Mouse (Mus musculus): ENCODE measurements around the gene Kcnq5. TPM values are rescaled to one million over a fixed set of nuclear protein-coding genes. Genes with fewer than 3 reads are reported as not detected.
"Not testable (repeated sequence)": the region's sequence is repeated elsewhere in the genome, so short reads cannot be mapped to it uniquely, and the experiment has no call there.

Kcnq5 gene
- polyA plus RNA-seq, 1 experiment from 2014 or later = 1.9 TPM

- Histone ChIP-seq H3K9ac (no peak overlapping the region), H3K9me3 (no peaks in the 10 kb centered on the region), H3K4me1 (no peaks in the 10 kb centered on the region), H3K4me3 (no peak overlapping the region), H3K4me2 (no peak overlapping the region), H3K27me3 (replicated peaks) (no peaks in the 10 kb centered on the region), H3K27ac (no peak overlapping the region), H3K36me3 (replicated peaks) (no peaks in the 10 kb centered on the region)
- WGBS = 27% methylated on average over 10 of the region's 10 CpGs
- no peak for ATAC-seq (replicated peaks)
These were observed 141.6 kb downstream of the Kcnq5 start for GRCm38 (mm10) chr1:21820066-21820630.

GRCm38 (mm10) chr1:21805064-21805463 lies 156.7 kb downstream of the Kcnq5 start:
- H3K27ac ChIP-seq = no peak overlapping the region
- WGBS = 75% methylated on average over 2 of the region's 2 CpGs

GRCm38 (mm10) chr1:21804477-21804866 lies 157.3 kb downstream of the Kcnq5 start:
- 69% methylated on average over 2 of the region's 2 CpGs for WGBS
- Histone ChIP-seq H3K9me3 (no peaks in the 10 kb centered on the region), H3K36me3 (replicated peaks) (no peaks in the 10 kb centered on the region), H3K27me3 (replicated peaks) (no peaks in the 10 kb centered on the region), H3K4me1 (no peaks in the 10 kb centered on the region), H3K27ac (no peak overlapping the region), H3K4me3 (no peak overlapping the region), H3K4me2 (no peak overlapping the region), H3K9ac (no peak overlapping the region)
- ATAC-seq (replicated peaks) = no peak

More at GRCm38 (mm10) chr1:21805064-21805463, 156.7 kb downstream of the Kcnq5 start:
- no peak overlapping the region for H3K4me3 ChIP-seq
- no peaks in the 10 kb centered on the region for H3K27me3 ChIP-seq (replicated peaks)
- H3K4me1 ChIP-seq = no peaks in the 10 kb centered on the region
- no peak overlapping the region for H3K4me2 ChIP-seq
- H3K36me3 ChIP-seq (replicated peaks) = no peaks in the 10 kb centered on the region
- peak; percentile 66; the same call in 1 of the 2 replicates for ATAC-seq (replicated peaks)
- H3K9me3 ChIP-seq = no peaks in the 10 kb centered on the region
- no peak overlapping the region for H3K9ac ChIP-seq

- no peak for ATAC-seq (replicated peaks)
- Histone ChIP-seq H3K27ac (no peak overlapping the region), H3K4me3 (no peak overlapping the region), H3K27me3 (replicated peaks) (no peaks in the 10 kb centered on the region), H3K9ac (no peak overlapping the region), H3K4me2 (no peak overlapping the region), H3K9me3 (no peaks in the 10 kb centered on the region), H3K4me1 (no peaks in the 10 kb centered on the region), H3K36me3 (replicated peaks) (no peaks in the 10 kb centered on the region)
- WGBS = 81% methylated on average over 5 of the region's 5 CpGs
These were observed 157.8 kb downstream of the Kcnq5 start for GRCm38 (mm10) chr1:21803751-21804476.

GRCm38 (mm10) chr1:21780746-21781145 lies 181.0 kb downstream of the Kcnq5 start:
- Histone ChIP-seq H3K9ac (no peak overlapping the region), H3K27me3 (replicated peaks) (no peaks in the 10 kb centered on the region), H3K27ac (no peak overlapping the region), H3K36me3 (replicated peaks) (no peaks in the 10 kb centered on the region), H3K4me2 (no peak overlapping the region), H3K4me3 (no peak overlapping the region), H3K4me1 (no peaks in the 10 kb centered on the region), H3K9me3 (no peaks in the 10 kb centered on the region)
- no peak for ATAC-seq (replicated peaks)
- WGBS = 84% methylated on average over 5 of the region's 5 CpGs

GRCm38 (mm10) chr1:21777560-21777959 lies 184.2 kb downstream of the Kcnq5 start:
- Histone ChIP-seq H3K9me3 (no peaks in the 10 kb centered on the region), H3K4me1 (no peaks in the 10 kb centered on the region), H3K36me3 (replicated peaks) (no peaks in the 10 kb centered on the region), H3K27me3 (replicated peaks) (no peaks in the 10 kb centered on the region), H3K4me3 (no peak overlapping the region), H3K4me2 (no peak overlapping the region), H3K27ac (no peak overlapping the region), H3K9ac (no peak overlapping the region)
- 86% methylated on average over 5 of the region's 5 CpGs for WGBS
- no peak for ATAC-seq (replicated peaks)

GRCm38 (mm10) chr1:21773931-21774330 lies 187.8 kb downstream of the Kcnq5 start:
- Histone ChIP-seq H3K4me3 (no peak overlapping the region), H3K9ac (no peak overlapping the region), H3K9me3 (no peaks in the 10 kb centered on the region), H3K27me3 (replicated peaks) (no peaks in the 10 kb centered on the region), H3K36me3 (replicated peaks) (no peaks in the 10 kb centered on the region), H3K4me1 (no peaks in the 10 kb centered on the region), H3K4me2 (no peak overlapping the region), H3K27ac (no peak overlapping the region)
- 88% methylated on average over 5 of the region's 5 CpGs for WGBS
- ATAC-seq (replicated peaks) = no peak

GRCm38 (mm10) chr1:21770494-21770893 lies 191.2 kb downstream of the Kcnq5 start:
- no peak overlapping the region for H3K27ac ChIP-seq
- H3K9me3 ChIP-seq = no peaks in the 10 kb centered on the region
- no peaks in the 10 kb centered on the region for H3K36me3 ChIP-seq (replicated peaks)
- no peak overlapping the region for H3K4me2 ChIP-seq
- H3K9ac ChIP-seq = no peak overlapping the region
- WGBS = 81% methylated on average over 1 of the region's 1 CpGs
- H3K4me3 ChIP-seq = no peak overlapping the region
- H3K27me3 ChIP-seq (replicated peaks) = no peaks in the 10 kb centered on the region
- no peak for ATAC-seq (replicated peaks)
- H3K4me1 ChIP-seq = no peaks in the 10 kb centered on the region

- no peak overlapping the region for H3K27ac ChIP-seq
- H3K9me3 ChIP-seq = no peaks in the 10 kb centered on the region
- H3K4me1 ChIP-seq = no peaks in the 10 kb centered on the region
- no peaks in the 10 kb centered on the region for H3K36me3 ChIP-seq (replicated peaks)
- no peaks in the 10 kb centered on the region for H3K27me3 ChIP-seq (replicated peaks)
- no peak overlapping the region for H3K4me2 ChIP-seq
- ATAC-seq (replicated peaks) = no peak
- 88% methylated on average over 1 of the region's 1 CpGs for WGBS
- H3K9ac ChIP-seq = no peak overlapping the region
- no peak overlapping the region for H3K4me3 ChIP-seq
These were observed 212.4 kb downstream of the Kcnq5 start for GRCm38 (mm10) chr1:21749297-21749696.

- no peaks in the 10 kb centered on the region for H3K9me3 ChIP-seq
- 89% methylated on average over 1 of the region's 1 CpGs for WGBS
- no peaks in the 10 kb centered on the region for H3K36me3 ChIP-seq (replicated peaks)
- H3K9ac ChIP-seq = no peak overlapping the region
- ATAC-seq (replicated peaks) = no peak
- no peaks in the 10 kb centered on the region for H3K4me1 ChIP-seq
- no peaks in the 10 kb centered on the region for H3K27me3 ChIP-seq (replicated peaks)
- no peak overlapping the region for H3K4me3 ChIP-seq
- no peak overlapping the region for H3K4me2 ChIP-seq
- no peak overlapping the region for H3K27ac ChIP-seq
These were observed 232.6 kb downstream of the Kcnq5 start for GRCm38 (mm10) chr1:21729131-21729530.

GRCm38 (mm10) chr1:21723231-21723630 lies 238.5 kb downstream of the Kcnq5 start:
- H3K36me3 ChIP-seq (replicated peaks); ATAC-seq (replicated peaks); H3K9ac ChIP-seq; H3K27ac ChIP-seq; H3K9me3 ChIP-seq; H3K4me1 ChIP-seq; H3K4me2 ChIP-seq; H3K4me3 ChIP-seq; H3K27me3 ChIP-seq (replicated peaks): not testable (repeated sequence)
- WGBS = 85% methylated on average over 2 of the region's 2 CpGs

GRCm38 (mm10) chr1:21721246-21721645 lies 240.5 kb downstream of the Kcnq5 start:
- ATAC-seq (replicated peaks) = no peak
- no peaks in the 10 kb centered on the region for H3K4me1 ChIP-seq
- H3K27me3 ChIP-seq (replicated peaks) = no peaks in the 10 kb centered on the region
- no peak overlapping the region for H3K9ac ChIP-seq
- H3K4me3 ChIP-seq = no peak overlapping the region
- no peaks in the 10 kb centered on the region for H3K9me3 ChIP-seq
- H3K4me2 ChIP-seq = no peak overlapping the region
- no peaks in the 10 kb centered on the region for H3K36me3 ChIP-seq (replicated peaks)
- no peak overlapping the region for H3K27ac ChIP-seq

- H3K9me3 ChIP-seq = no peaks in the 10 kb centered on the region
- no peak overlapping the region for H3K4me2 ChIP-seq
- no peak overlapping the region for H3K27ac ChIP-seq
- H3K9ac ChIP-seq = no peak overlapping the region
- H3K4me3 ChIP-seq = no peak overlapping the region
- no peaks in the 10 kb centered on the region for H3K4me1 ChIP-seq
- WGBS = 83% methylated on average over 3 of the region's 3 CpGs
- ATAC-seq (replicated peaks) = no peak
- H3K36me3 ChIP-seq (replicated peaks) = no peaks in the 10 kb centered on the region
- no peaks in the 10 kb centered on the region for H3K27me3 ChIP-seq (replicated peaks)
These were observed 246.9 kb downstream of the Kcnq5 start for GRCm38 (mm10) chr1:21714816-21715215.
